Mouse (Mus musculus) effector memory CD4-positive, alpha-beta T cell, adult 5 months (primary cell): ENCODE results near the gene Sarnp. TPM values are rescaled to one million over a fixed set of nuclear protein-coding genes. Genes with fewer than 3 reads are reported as not detected.

ENCODE experiments used
- polyA plus RNA-seq: library from polyadenylated mRNA; unstranded; fragments of 100-300 nt; shearing (Covaris generic); gene quantifications from one replicate; pipeline ENCODE4 v1.2.1, GENCODE M21; 2017

Sarnp gene
- 108 TPM for polyA plus RNA-seq

GRCm38 (mm10) chr10:128817033-128817432, at the start of gene Sarnp:
Sarnp (plus strand) TSS chr10:128817333.

GRCm38 (mm10) chr10:128790398-128791124, 26.6 kb upstream of the Sarnp start, which contains the start of gene Mmp19:
Mmp19 (plus strand) TSS chr10:128790910.

GRCm38 (mm10) chr10:128803771-128804270, 13.3 kb upstream of the Sarnp start, which contains the start of gene Dnajc14:
Dnajc14 (plus strand) TSS chr10:128804062.

GRCm38 (mm10) chr10:128804271-128805091, 12.7 kb upstream of the Sarnp start, which contains the start of gene Tmem198b:
Tmem198b (minus strand) TSS chr10:128804370.

GRCm38 (mm10) chr10:128821358-128822056, 4.4 kb downstream of the Sarnp start, which contains the start of gene Ormdl2:
Ormdl2 (minus strand) TSS chr10:128821645.

GRCm38 (mm10) chr10:128891296-128892094, 74.4 kb downstream of the Sarnp start, which contains the start of gene Gdf11:
Gdf11 (minus strand) TSS chr10:128891718.

GRCm38 (mm10) chr10:128900698-128901097, 83.6 kb downstream of the Sarnp start, which contains the start of gene Cd63:
Cd63 (plus strand) TSS chr10:128900989.

GRCm38 (mm10) chr10:128922822-128923012, 105.6 kb downstream of the Sarnp start, which contains the start of gene Rdh5:
Rdh5 (minus strand) TSS chr10:128922888.

GRCm38 (mm10) chr10:128923935-128924334, 106.8 kb downstream of the Sarnp start, which contains the start of gene Bloc1s1:
Bloc1s1 (minus strand) TSS chr10:128924035.

Other genes starting within 250 kb of the Sarnp start
- gene Erbb3, start 227.7 kb upstream of the Sarnp start, polyA plus RNA-seq = 2.1 TPM
- 545 TPM for gene Rps26, start 190.6 kb upstream of the Sarnp start, polyA plus RNA-seq
- 0.77 TPM for gene Ikzf4, start 171.3 kb upstream of the Sarnp start, polyA plus RNA-seq
- gene Suox, start 143.3 kb upstream of the Sarnp start, polyA plus RNA-seq = 4.1 TPM
- 25.1 TPM for gene Rab5b, start 121.1 kb upstream of the Sarnp start, polyA plus RNA-seq
- 2.5 TPM for gene Pmel, start 113.1 kb upstream of the Sarnp start, polyA plus RNA-seq
- gene Cdk2, start 112.3 kb upstream of the Sarnp start, polyA plus RNA-seq = 14.1 TPM
- gene Dgka, start 72.5 kb upstream of the Sarnp start, polyA plus RNA-seq = 635 TPM
- gene Pym1, start 69.4 kb upstream of the Sarnp start, polyA plus RNA-seq = 23.9 TPM
- gene Mmp19, start 26.4 kb upstream of the Sarnp start, polyA plus RNA-seq = not detected
- gene Dnajc14, start 13.3 kb upstream of the Sarnp start, polyA plus RNA-seq = 57.7 TPM
- 2.0 TPM for gene Tmem198b, start 13.0 kb upstream of the Sarnp start, polyA plus RNA-seq
- 34.9 TPM for gene Ormdl2, start 4.3 kb downstream of the Sarnp start, polyA plus RNA-seq
- gene Gdf11, start 74.4 kb downstream of the Sarnp start, polyA plus RNA-seq = 2.0 TPM
- not detected for gene Cd63, start 83.7 kb downstream of the Sarnp start, polyA plus RNA-seq
- 6.6 TPM for gene Rdh5, start 105.6 kb downstream of the Sarnp start, polyA plus RNA-seq
- 118 TPM for gene Bloc1s1, start 106.7 kb downstream of the Sarnp start, polyA plus RNA-seq
- 45.8 TPM for gene Itga7, start 116.5 kb downstream of the Sarnp start, polyA plus RNA-seq
- gene Mettl7b, start 143.7 kb downstream of the Sarnp start, polyA plus RNA-seq = not detected
- gene Olfr9, start 172.1 kb downstream of the Sarnp start, polyA plus RNA-seq = 0.20 TPM
- not detected for gene Olfr763, start 193.5 kb downstream of the Sarnp start, polyA plus RNA-seq
- gene Olfr764-ps1, start 222.6 kb downstream of the Sarnp start, polyA plus RNA-seq = not detected
- not detected for gene Olfr765, start 232.7 kb downstream of the Sarnp start, polyA plus RNA-seq